Mouse (Mus musculus) colon, adult 2 months (tissue): ENCODE data around the gene Mns1. TPM values are rescaled to one million over a fixed set of nuclear protein-coding genes. Genes with fewer than 3 reads are reported as not detected.

Source experiments
- polyA plus RNA-seq: library from polyadenylated mRNA; depleted of rRNA; stranded (reverse); fragments of >200 nt; gene quantifications from 2 replicates; pipeline ENCODE4 v1.2.3, GENCODE M21; 2012; rRNA removed

Mns1 gene
- polyA plus RNA-seq: 0.14 and 0.16 TPM in 2 replicates

DNA sequence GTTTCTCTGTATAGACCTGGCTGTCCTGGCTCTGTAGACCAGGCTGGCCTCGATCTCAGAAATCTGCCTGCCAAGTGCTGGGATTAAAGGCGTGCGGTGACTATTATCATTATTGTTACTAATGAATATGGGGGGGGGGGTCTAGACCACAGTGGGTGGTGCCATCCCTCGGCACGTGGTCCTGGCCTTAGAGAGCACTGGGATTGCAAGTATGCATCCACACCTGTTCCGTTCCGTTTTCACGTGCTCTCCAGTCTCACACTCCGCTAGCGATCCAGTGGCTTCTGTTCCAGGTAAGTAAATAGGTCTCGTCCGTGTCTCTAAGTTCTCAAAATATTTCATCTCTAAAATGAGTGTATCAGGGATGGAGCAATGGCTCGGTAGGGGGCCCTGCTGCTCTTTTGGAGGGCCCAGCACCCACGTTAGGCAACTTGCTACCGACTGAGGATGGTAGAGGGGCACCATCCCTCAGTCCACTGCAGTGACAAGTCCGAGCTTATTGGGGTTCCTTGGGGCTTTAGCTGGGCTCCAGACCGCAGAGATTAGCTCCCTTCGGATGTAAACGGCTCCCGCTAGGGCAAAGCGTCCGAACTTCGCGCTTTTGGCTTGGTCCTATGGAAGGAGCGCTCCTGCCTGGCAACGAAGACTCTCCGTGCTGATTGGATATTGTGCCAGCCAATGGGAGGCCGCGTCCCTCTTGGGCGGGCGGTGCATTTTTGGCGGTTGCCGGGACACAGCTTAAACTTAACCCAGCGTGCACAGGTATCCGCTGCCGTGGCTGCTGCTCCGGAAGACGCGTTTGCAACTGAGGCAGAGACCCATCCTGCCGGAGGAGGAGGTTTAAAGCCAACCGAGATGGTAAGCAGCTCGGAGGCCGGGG, at the start of gene Mns1:
Gene Mns1, plus strand, starts transcription at position 190 of the 880 bp plus-strand sequence.

DNA sequence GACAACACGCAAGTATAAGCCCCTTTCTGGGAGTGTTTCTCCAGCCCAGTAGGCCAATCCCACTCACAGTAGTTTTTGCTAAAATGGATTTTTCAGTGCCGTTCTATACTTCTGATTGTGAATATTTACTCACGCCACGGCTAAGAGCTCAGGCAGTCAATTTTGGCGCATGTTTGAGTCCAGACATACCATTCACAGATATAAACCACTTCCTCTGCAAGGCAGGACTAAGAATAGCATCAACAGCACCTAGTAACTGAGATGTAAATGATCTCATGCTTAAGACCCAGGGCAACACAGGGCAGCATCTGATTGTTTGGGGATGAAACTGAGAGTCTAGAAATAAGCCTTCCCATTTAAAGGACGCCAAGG, 54.4 kb downstream of the Mns1 start, which contains the start of gene Tex9:
Gene Tex9, minus strand, starts transcription at position 19 of the 372 bp plus-strand sequence.

Other genes starting within 250 kb of the Mns1 start
- 3.6 and 4.0 TPM in 2 replicates for gene Zfp280d, start 163.2 kb upstream of the Mns1 start, polyA plus RNA-seq
- gene Tex9, start 54.2 kb downstream of the Mns1 start, polyA plus RNA-seq: 2.4 and 2.8 TPM in 2 replicates
- 4.7 and 5.8 TPM in 2 replicates for gene Rfx7, start 94.2 kb downstream of the Mns1 start, polyA plus RNA-seq
- 58.2 and 65.1 TPM in 2 replicates for gene Nedd4, start 224.3 kb downstream of the Mns1 start, polyA plus RNA-seq